Mouse (Mus musculus) B cell, adult 2 months (primary cell): Measurements from ENCODE around the gene Lcp2.

Experiments
- DNase-seq, 2 experiments: peaks; one replicate each; pipeline ENCODE4 v3.0.0; 2022

The Lcp2 gene

GRCm38 (mm10) chr11:34046767-34047541 is at the start of gene Lcp2:
Lcp2 (plus strand) TSS chr11:34046920.
- DNase-seq, result no peak

- DNase-seq, result no peak
These were observed 48.5 kb upstream of the Lcp2 start for GRCm38 (mm10) chr11:33998244-33998643.

GRCm38 (mm10) chr11:34000416-34000815 is 46.3 kb upstream of the Lcp2 start:
- no peak for DNase-seq

GRCm38 (mm10) chr11:34001938-34002592 is 44.7 kb upstream of the Lcp2 start:
- DNase-seq, result peak; percentile 73 to 77

- DNase-seq, result no peak
These were observed 44.1 kb upstream of the Lcp2 start for GRCm38 (mm10) chr11:34002593-34002965.

- DNase-seq, result no peak
These were observed 39.1 kb upstream of the Lcp2 start for GRCm38 (mm10) chr11:34007616-34008015.

- peak; percentile 68 to 69 for DNase-seq
These were observed 38.5 kb upstream of the Lcp2 start for GRCm38 (mm10) chr11:34008214-34008613.

- DNase-seq, result peak; percentile 76 to 81
These were observed 38.0 kb upstream of the Lcp2 start for GRCm38 (mm10) chr11:34008702-34009101.

GRCm38 (mm10) chr11:34009316-34010087 is 37.2 kb upstream of the Lcp2 start:
- DNase-seq, result no peak

GRCm38 (mm10) chr11:34010133-34010858 is 36.4 kb upstream of the Lcp2 start:
- DNase-seq, result no peak

GRCm38 (mm10) chr11:34010859-34011172 is 35.9 kb upstream of the Lcp2 start:
- no peak for DNase-seq

- no peak for DNase-seq
These were observed 34.6 kb upstream of the Lcp2 start for GRCm38 (mm10) chr11:34012007-34012652.

- no peak for DNase-seq
These were observed 21.6 kb upstream of the Lcp2 start for GRCm38 (mm10) chr11:34025091-34025490.

- DNase-seq, result no peak
These were observed 17.1 kb upstream of the Lcp2 start for GRCm38 (mm10) chr11:34029658-34030057.

GRCm38 (mm10) chr11:34031015-34031805 is 15.5 kb upstream of the Lcp2 start:
- DNase-seq, result peak; percentile 46 to 51

GRCm38 (mm10) chr11:34034008-34034505 is 12.7 kb upstream of the Lcp2 start:
- DNase-seq, result peak; percentile 24 to 35

- DNase-seq, result no peak
These were observed 11.9 kb upstream of the Lcp2 start for GRCm38 (mm10) chr11:34034794-34035193.

- DNase-seq, result no peak
These were observed 10.6 kb upstream of the Lcp2 start for GRCm38 (mm10) chr11:34035909-34036658.

- no peak for DNase-seq
These were observed 6.7 kb upstream of the Lcp2 start for GRCm38 (mm10) chr11:34040061-34040460.

GRCm38 (mm10) chr11:34042808-34043207 is 3.9 kb upstream of the Lcp2 start:
- DNase-seq, result no peak

GRCm38 (mm10) chr11:34047542-34047937 is 820 bp downstream of the Lcp2 start:
- DNase-seq, result no peak
